20 mouse cellular contexts compared by ENCODE assay signal in genomic region chr7:75008481-75008880, GRCm38 (mm10).
DNase-seq lines count a peak whose midpoint lies in the region.
"Had no signal": no experiment of that assay in that cellular context is flagged by ENCODE, and none has a peak within 500 bp of the region (broad histone marks: within the 10 kb centered on the region; RNA-seq: fewer than 3 reads in every experiment).

No protein-coding gene starts in this region.

- DNase-seq in gastrocnemius, adult 18-20 months (ENCODE audit: low spot score), result peak; percentile 1
- DNase-seq in gastrocnemius, adult 8-10 months (ENCODE audit: low spot score in 2 of 2), result no peak
- DNase-seq in layer of hippocampus, adult 9-11 months, result peak; percentile 11
- no peak for DNase-seq in layer of hippocampus, adult 11-12 months (ENCODE audit: low spot score)
- peak; percentile 72 for DNase-seq in brain, adult 2 months (ENCODE audit: low read depth, low spot score)
- DNase-seq in skeletal muscle tissue, adult 2 months (ENCODE audit: low read depth, low spot score), result peak; percentile 16
- DNase-seq in adrenal gland, adult 18-20 months (ENCODE audit: low spot score in 2 of 2), result no peak
- DNase-seq in lung, postnatal 36 days, result no peak
- DNase-seq: adrenal gland, postnatal 10 days; adrenal gland, postnatal 36 days; cerebellum, adult 11 months; cerebellum, adult 2 months; cerebellum, postnatal 10 days; cerebellum, postnatal 36 days; embryo, embryonic 11 days; gastrocnemius, adult 2 months; heart, adult 11 months; heart, postnatal 14 days; heart, postnatal 4 days; kidney, adult 18-20 months had no signal

Comparison
In these comparisons a context has a peak if more than half of its experiments do, and no peak if none do; other contexts are left out.
1. DNase-seq: peak in gastrocnemius, adult 18-20 months (single experiment), layer of hippocampus, adult 9-11 months (single experiment), brain, adult 2 months (single experiment) and skeletal muscle tissue, adult 2 months (single experiment); none in gastrocnemius, adult 8-10 months (0 of 2), layer of hippocampus, adult 11-12 months (single experiment), adrenal gland, adult 18-20 months (0 of 2) and lung, postnatal 36 days (single experiment).